Mouse (Mus musculus) stomach, postnatal 0 days (tissue): ENCODE measurements around the gene Gm10401.

Source experiments
- CTCF ChIP-seq: IDR thresholded peaks from 2 replicates; pipeline ENCODE4 v1.5.1; 2016; ENCODE audit warnings: antibody characterized with exemption, low read depth, mild to moderate bottlenecking, moderate library complexity
- EP300 ChIP-seq: optimal IDR thresholded peaks from 2 replicates; pipeline ENCODE3; 2016; ENCODE audit warnings: antibody characterized with exemption

GRCm38 (mm10) chr5:115050776-115051175 lies 47.3 kb downstream of the Gm10401 start:
- no peak for TF ChIP-seq CTCF
- no peak for TF ChIP-seq EP300
